Mouse (Mus musculus): ENCODE results near the gene Tcaf1. TPM values are rescaled to one million over a fixed set of nuclear protein-coding genes. Genes with fewer than 3 reads are reported as not detected.

The Tcaf1 gene
- total RNA-seq, 2 experiments from 2014 or later, result 69.2 to 78.4 TPM

Other genes with a start within 250 kb of the Tcaf1 start
- not detected for gene Olfr458, start 244.9 kb downstream of the Tcaf1 start, total RNA-seq (2021)
- not detected for gene Olfr457, start 233.8 kb downstream of the Tcaf1 start, total RNA-seq (2021)
- not detected for gene Olfr456, start 222.9 kb downstream of the Tcaf1 start, total RNA-seq (2021)
- under 1 TPM in 1 of 2 experiments, not detected in 1; 0.23 TPM for gene Olfr455, start 162.5 kb downstream of the Tcaf1 start, total RNA-seq (2021)
- not detected for gene Tcaf3, start 112.4 kb downstream of the Tcaf1 start, total RNA-seq (2021)
- gene Tcaf2, start 64.8 kb downstream of the Tcaf1 start, total RNA-seq (2021), result 10 to 100 TPM in 1 of 2 experiments, 1 to 10 TPM in 1; 8.1 to 10.4 TPM
- not detected for gene Olfr453, start 29.3 kb upstream of the Tcaf1 start, total RNA-seq (2021)
- not detected for gene Olfr38, start 46.3 kb upstream of the Tcaf1 start, total RNA-seq (2021)
- not detected for gene Olfr452, start 75.0 kb upstream of the Tcaf1 start, total RNA-seq (2021)
- not detected for gene Olfr450, start 101.9 kb upstream of the Tcaf1 start, total RNA-seq (2021)
- gene Olfr449, start 124.3 kb upstream of the Tcaf1 start, total RNA-seq (2021), result not detected
- not detected for gene Olfr448, start 180.4 kb upstream of the Tcaf1 start, total RNA-seq (2021)
- not detected for gene Olfr447, start 198.8 kb upstream of the Tcaf1 start, total RNA-seq (2021)
- not detected for gene Olfr446, start 211.3 kb upstream of the Tcaf1 start, total RNA-seq (2021)
- not detected for gene Olfr444, start 239.0 kb upstream of the Tcaf1 start, total RNA-seq (2021)